Mouse (Mus musculus): ENCODE data around the gene Acot3. TPM values are rescaled to one million over a fixed set of nuclear protein-coding genes. Genes with fewer than 3 reads are reported as not detected.
"Not testable (repeated sequence)": the region's sequence is repeated elsewhere in the genome, so short reads cannot be mapped to it uniquely, and the experiment has no call there.

Gene Acot3
- total and polyA plus RNA-seq, 2 experiments from 2014 or later, result 0.31 to 2.1 TPM

- TF ChIP-seq EP300 (IDR thresholded peaks at IDR 0.05; ENCODE audit: low read depth) (no peak), CTCF (IDR thresholded peaks at IDR 0.05; ENCODE audit: low read depth) (no peak)
- 92% methylated on average over 4 of the region's 4 CpGs for WGBS
- H3K27ac ChIP-seq (ENCODE audit: low read depth), result no peak overlapping the region
- H3K27me3 ChIP-seq (ENCODE audit: control insufficient read depth, insufficient read depth, low read length), result no peaks in the 10 kb centered on the region; the same call in 1 of the 2 replicates
- DNase-seq (ENCODE audit: low spot score) (no peak), ATAC-seq (ENCODE audit: insufficient read depth, low read depth) (no peak)
- H3K9ac ChIP-seq (replicated peaks; ENCODE audit: low read depth, low read length), result no peak overlapping the region
- H3K9me3 ChIP-seq (replicated peaks; ENCODE audit: control insufficient read depth, low read length), result no peaks in the 10 kb centered on the region
- no peaks in the 10 kb centered on the region for H3K36me3 ChIP-seq (replicated peaks; ENCODE audit: control insufficient read depth, insufficient read depth, low read length)
- no peak overlapping the region for H3K4me2 ChIP-seq (ENCODE audit: low read depth, low read length)
- no peak overlapping the region for H3K4me3 ChIP-seq (ENCODE audit: low read depth, low read length)
- H3K4me1 ChIP-seq (ENCODE audit: control insufficient read depth, insufficient read depth), result no peaks in the 10 kb centered on the region
These were observed 19.1 kb upstream of the Acot3 start for GRCm38 (mm10) chr12:84032854-84033253.

GRCm38 (mm10) chr12:84033302-84033701 is 18.6 kb upstream of the Acot3 start:
- H3K4me3 ChIP-seq (ENCODE audit: low read depth, low read length); DNase-seq (ENCODE audit: low spot score); H3K9me3 ChIP-seq (replicated peaks; ENCODE audit: control insufficient read depth, low read length); H3K9ac ChIP-seq (replicated peaks; ENCODE audit: low read depth, low read length); ATAC-seq (ENCODE audit: insufficient read depth, low read depth); H3K36me3 ChIP-seq (replicated peaks; ENCODE audit: control insufficient read depth, insufficient read depth, low read length); H3K4me1 ChIP-seq (ENCODE audit: control insufficient read depth, insufficient read depth); H3K27me3 ChIP-seq (ENCODE audit: control insufficient read depth, insufficient read depth, low read length); H3K27ac ChIP-seq (ENCODE audit: low read depth); H3K4me2 ChIP-seq (ENCODE audit: low read depth, low read length): not testable (repeated sequence)
- WGBS, result 69% methylated on average over 2 of the region's 2 CpGs

GRCm38 (mm10) chr12:84034108-84034507 is 17.8 kb upstream of the Acot3 start:
- no peak for DNase-seq (ENCODE audit: low spot score)
- Histone ChIP-seq H3K9ac (replicated peaks; ENCODE audit: low read depth, low read length) (no peak overlapping the region), H3K4me3 (ENCODE audit: low read depth, low read length) (no peak overlapping the region), H3K4me1 (ENCODE audit: control insufficient read depth, insufficient read depth) (no peaks in the 10 kb centered on the region; the same call in 1 of the 2 replicates), H3K27me3 (ENCODE audit: control insufficient read depth, insufficient read depth, low read length) (no peaks in the 10 kb centered on the region; the same call in 1 of the 2 replicates), H3K27ac (ENCODE audit: low read depth) (no peak overlapping the region), H3K36me3 (replicated peaks; ENCODE audit: control insufficient read depth, insufficient read depth, low read length) (no peaks in the 10 kb centered on the region), H3K9me3 (replicated peaks; ENCODE audit: control insufficient read depth, low read length) (no peaks in the 10 kb centered on the region), H3K4me2 (ENCODE audit: low read depth, low read length) (no peak overlapping the region)
- 57% methylated on average over 4 of the region's 4 CpGs for WGBS
- TF ChIP-seq CTCF (IDR thresholded peaks at IDR 0.05; ENCODE audit: low read depth), result no peak
- no peak for TF ChIP-seq EP300 (IDR thresholded peaks at IDR 0.05; ENCODE audit: low read depth)
- no peak for ATAC-seq (ENCODE audit: insufficient read depth, low read depth)

- H3K4me3 ChIP-seq (ENCODE audit: low read depth, low read length), result peak within 1 kb of the TSS; percentile 52
- WGBS, result 15% methylated on average over 17 of the region's 32 CpGs
- DNase-seq (ENCODE audit: low spot score); H3K9me3 ChIP-seq (replicated peaks; ENCODE audit: control insufficient read depth, low read length); H3K27ac ChIP-seq (ENCODE audit: low read depth); H3K27me3 ChIP-seq (ENCODE audit: control insufficient read depth, insufficient read depth, low read length); H3K4me1 ChIP-seq (ENCODE audit: control insufficient read depth, insufficient read depth); H3K36me3 ChIP-seq (replicated peaks; ENCODE audit: control insufficient read depth, insufficient read depth, low read length): not testable (repeated sequence)
- H3K4me2 ChIP-seq (ENCODE audit: low read depth, low read length), result peak within 1 kb of the TSS; percentile 75
- ATAC-seq (ENCODE audit: insufficient read depth, low read depth), result 0 out of 2 replicates have a peak, but pooled peaks have one; percentile 33
- peak within 1 kb of the TSS; percentile 58 for H3K9ac ChIP-seq (replicated peaks; ENCODE audit: low read depth, low read length)
These were observed 13.7 kb upstream of the Acot3 start, which contains the start of gene Acot4 for GRCm38 (mm10) chr12:84038241-84038640. Gene Acot4, plus strand, starts transcription at chr12:84038379.

GRCm38 (mm10) chr12:84038691-84039111 is 13.2 kb upstream of the Acot3 start, which contains the start of gene Gm49366:
Gene Gm49366, plus strand, starts transcription at chr12:84038935.
- H3K4me3 ChIP-seq (ENCODE audit: low read depth, low read length), result peak within 1 kb of the TSS; percentile 52
- H3K9me3 ChIP-seq (replicated peaks; ENCODE audit: control insufficient read depth, low read length); H3K36me3 ChIP-seq (replicated peaks; ENCODE audit: control insufficient read depth, insufficient read depth, low read length); DNase-seq (ENCODE audit: low spot score); H3K27ac ChIP-seq (ENCODE audit: low read depth); H3K27me3 ChIP-seq (ENCODE audit: control insufficient read depth, insufficient read depth, low read length); H3K4me1 ChIP-seq (ENCODE audit: control insufficient read depth, insufficient read depth): not testable (repeated sequence)
- peak within 1 kb of the TSS; percentile 58 for H3K9ac ChIP-seq (replicated peaks; ENCODE audit: low read depth, low read length)
- ATAC-seq (ENCODE audit: insufficient read depth, low read depth), result peak; percentile 41; the same call in 1 of the 2 replicates
- peak within 1 kb of the TSS; percentile 75 for H3K4me2 ChIP-seq (ENCODE audit: low read depth, low read length)
- WGBS, result 2% methylated on average over 33 of the region's 39 CpGs

- DNase-seq (ENCODE audit: low spot score) (no peak), ATAC-seq (ENCODE audit: insufficient read depth, low read depth) (no peak)
- no peaks in the 10 kb centered on the region; the same call in 1 of the 2 replicates for H3K27me3 ChIP-seq (ENCODE audit: control insufficient read depth, insufficient read depth, low read length)
- TF ChIP-seq EP300 (IDR thresholded peaks at IDR 0.05; ENCODE audit: low read depth) (no peak), CTCF (IDR thresholded peaks at IDR 0.05; ENCODE audit: low read depth) (no peak)
- no peaks in the 10 kb centered on the region; the same call in 1 of the 2 replicates for H3K4me1 ChIP-seq (ENCODE audit: control insufficient read depth, insufficient read depth)
- no peak overlapping the region for H3K9ac ChIP-seq (replicated peaks; ENCODE audit: low read depth, low read length)
- WGBS, result 88% methylated on average over 5 of the region's 5 CpGs
- no peaks in the 10 kb centered on the region for H3K36me3 ChIP-seq (replicated peaks; ENCODE audit: control insufficient read depth, insufficient read depth, low read length)
- no peak overlapping the region for H3K27ac ChIP-seq (ENCODE audit: low read depth)
- no peaks in the 10 kb centered on the region for H3K9me3 ChIP-seq (replicated peaks; ENCODE audit: control insufficient read depth, low read length)
- H3K4me2 ChIP-seq (ENCODE audit: low read depth, low read length), result no peak overlapping the region
- H3K4me3 ChIP-seq (ENCODE audit: low read depth, low read length), result no peak overlapping the region
These were observed 9.7 kb upstream of the Acot3 start for GRCm38 (mm10) chr12:84042248-84042647.
